Mouse (Mus musculus): ENCODE results near the gene Lbhd1. TPM values are rescaled to one million over a fixed set of nuclear protein-coding genes. Genes with fewer than 3 reads are reported as not detected.

The Lbhd1 gene
- total RNA-seq (2023): 10 to 100 TPM in 1 of 2 experiments, 1 to 10 TPM in 1; 9.9 to 17.6 TPM

DNA sequence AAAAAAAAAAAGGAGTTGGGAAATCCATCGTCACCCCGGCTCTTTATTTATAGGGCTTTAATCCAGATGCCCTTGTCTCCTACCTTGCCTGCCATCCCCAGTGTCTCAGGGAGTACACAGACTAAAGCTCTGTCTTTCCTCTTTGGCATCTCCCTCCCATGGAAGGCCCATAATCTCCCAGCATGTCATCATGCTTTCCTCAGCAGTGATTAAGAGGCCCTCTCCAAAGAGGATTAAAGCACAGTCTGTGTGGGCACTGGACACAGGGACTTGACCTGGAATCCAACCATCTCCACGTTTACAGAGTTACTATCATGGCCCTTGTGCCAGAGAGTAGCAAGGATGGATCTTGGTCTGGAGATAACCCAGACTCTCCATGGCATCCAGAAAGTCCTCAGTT, at the start of gene Lbhd1, which contains the start of gene Gm49403:
TSS of gene Lbhd1 (plus strand) at position 117 of the 400 bp plus-strand sequence.
TSS of gene Gm49403 (plus strand) at position 315 of the 400 bp plus-strand sequence.

DNA sequence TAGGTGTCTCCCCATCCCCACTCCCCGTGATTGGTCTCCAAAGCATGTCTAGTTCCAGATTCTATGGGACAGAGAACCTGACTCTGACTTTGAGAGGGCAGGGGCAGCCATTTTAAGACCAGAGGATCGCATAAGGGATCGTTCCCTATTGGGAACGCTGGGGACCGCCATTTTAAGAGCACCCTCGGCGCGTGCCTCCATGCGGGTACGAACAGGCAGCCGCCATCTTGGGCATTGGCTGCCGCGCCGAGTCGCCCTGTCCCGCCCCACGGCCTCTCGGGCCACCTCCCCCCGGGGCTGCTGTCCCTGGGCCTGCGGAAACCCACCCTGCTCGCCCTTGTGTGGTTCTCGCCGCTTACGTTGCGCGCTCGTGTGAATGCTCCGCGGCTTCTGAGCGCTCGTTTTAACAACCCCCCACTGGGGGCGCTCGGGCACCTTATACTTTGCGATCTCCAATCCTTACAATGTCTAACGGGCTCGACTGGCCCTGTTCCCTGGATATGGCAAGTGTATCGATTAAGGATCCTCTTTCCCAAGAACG, 46.2 kb upstream of the Lbhd1 start, which contains the start of gene Bscl2:
TSS of gene Bscl2 (plus strand) at position 217 of the 541 bp plus-strand sequence.

DNA sequence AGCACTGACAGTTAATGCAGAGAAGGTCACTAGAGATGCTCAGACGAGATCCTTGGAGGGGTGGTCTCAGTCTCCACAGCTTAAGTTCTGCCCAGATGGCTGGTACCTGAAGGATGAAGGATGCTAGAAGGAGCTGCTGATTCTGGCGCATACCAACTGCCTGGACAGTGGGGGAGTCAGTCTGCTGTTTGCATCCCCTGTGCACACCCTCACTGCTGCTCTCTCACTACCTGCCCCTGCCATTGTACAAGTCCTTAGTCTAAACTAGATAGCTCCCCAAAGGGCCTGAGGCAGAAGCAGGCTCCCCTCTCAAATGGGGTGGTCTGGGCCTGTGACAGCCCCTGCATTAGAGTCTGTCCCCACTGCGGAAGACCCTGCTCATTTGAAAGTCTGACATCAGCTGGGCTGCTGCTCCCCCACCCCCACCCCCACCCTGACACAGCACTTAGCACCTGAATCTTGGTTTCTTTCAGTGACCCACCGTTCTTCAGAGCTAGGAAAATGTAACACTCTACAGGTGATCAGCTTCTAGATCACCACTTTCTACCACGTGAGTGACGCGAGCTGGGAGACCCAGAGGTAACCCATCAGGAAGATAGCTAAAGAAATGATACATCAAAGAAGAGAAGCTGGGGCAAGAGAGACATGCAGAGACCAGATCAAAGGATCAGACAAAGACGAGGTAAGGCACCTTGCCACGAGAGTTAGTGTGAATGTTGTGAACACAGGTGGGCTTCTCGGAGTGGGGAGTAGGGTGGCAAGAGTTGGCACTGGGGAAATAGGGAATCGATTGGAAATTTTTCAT, 44.2 kb upstream of the Lbhd1 start, which contains the start of gene Gng3:
TSS of gene Gng3 (minus strand) at position 92 of the 805 bp plus-strand sequence.

DNA sequence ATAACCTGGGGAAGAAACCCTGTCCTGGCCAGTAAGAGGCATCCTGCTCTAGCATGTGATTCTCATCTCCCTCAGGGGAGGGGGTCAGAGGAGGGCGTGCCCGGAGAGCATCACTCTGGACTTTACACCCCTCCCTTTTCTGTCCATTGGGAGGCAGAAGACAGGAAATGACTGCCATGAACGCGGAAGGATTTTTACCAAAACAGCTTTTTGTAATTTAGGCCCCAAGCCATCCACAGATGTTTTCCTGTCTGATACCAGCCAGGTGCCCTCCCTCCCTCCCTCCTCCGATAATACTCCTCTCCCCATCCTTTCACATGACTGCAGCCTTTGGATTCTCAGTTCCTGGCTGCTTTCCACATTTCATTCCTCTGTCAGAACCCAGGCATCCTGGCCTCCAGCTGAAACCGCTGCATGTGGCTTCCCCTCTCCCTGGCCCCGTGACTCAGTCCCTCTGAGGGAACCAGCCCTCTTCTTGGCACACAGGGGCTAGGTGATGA, 33.1 kb upstream of the Lbhd1 start, which contains the start of gene Lrrn4cl:
TSS of gene Lrrn4cl (plus strand) at position 367 of the 500 bp plus-strand sequence.

DNA sequence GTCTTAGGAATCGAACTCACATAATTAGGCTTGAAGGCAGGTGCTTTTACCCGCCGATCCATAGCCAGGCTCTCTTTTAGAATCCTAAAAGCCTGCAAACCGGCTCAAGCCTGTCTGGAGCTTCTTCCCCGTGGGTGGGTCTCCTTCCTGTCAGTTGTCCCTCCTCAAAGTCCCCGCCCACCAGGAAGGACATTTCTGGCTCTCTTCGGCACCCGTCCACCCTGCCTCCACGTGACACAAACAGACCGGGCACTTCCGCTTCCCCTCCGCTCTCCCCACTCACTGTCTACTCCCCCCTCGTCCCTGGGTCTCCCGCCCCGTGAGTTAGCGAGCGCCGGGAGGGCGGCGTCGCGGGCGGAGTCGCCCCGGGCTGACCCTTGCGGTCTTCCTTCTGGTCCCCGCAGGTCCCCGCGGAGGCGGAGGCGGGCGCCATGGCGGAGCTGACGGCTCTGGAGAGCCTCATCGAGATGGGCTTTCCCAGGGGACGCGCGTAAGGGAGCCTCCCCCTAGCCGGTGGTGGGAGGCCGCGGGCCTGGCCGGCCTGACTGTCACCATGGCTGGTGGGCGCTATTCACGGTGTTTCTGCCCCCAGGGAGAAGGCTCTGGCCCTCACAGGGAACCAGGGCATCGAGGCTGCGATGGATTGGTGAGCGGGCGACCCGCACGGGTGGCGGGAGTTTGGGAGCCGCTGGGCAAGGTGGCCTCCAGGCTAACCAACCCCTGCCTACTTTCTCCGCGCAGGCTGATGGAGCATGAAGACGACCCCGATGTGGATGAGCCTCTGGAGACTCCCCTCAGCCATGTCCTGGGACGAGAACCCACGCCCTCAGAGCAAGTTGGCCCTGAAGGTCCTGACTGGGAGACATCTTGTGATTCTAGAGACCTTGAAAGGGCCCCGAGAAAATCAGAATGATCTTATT, 12.0 kb upstream of the Lbhd1 start, which contains the start of gene Ubxn1:
TSS of gene Ubxn1 (plus strand) at position 230 of the 920 bp plus-strand sequence.

DNA sequence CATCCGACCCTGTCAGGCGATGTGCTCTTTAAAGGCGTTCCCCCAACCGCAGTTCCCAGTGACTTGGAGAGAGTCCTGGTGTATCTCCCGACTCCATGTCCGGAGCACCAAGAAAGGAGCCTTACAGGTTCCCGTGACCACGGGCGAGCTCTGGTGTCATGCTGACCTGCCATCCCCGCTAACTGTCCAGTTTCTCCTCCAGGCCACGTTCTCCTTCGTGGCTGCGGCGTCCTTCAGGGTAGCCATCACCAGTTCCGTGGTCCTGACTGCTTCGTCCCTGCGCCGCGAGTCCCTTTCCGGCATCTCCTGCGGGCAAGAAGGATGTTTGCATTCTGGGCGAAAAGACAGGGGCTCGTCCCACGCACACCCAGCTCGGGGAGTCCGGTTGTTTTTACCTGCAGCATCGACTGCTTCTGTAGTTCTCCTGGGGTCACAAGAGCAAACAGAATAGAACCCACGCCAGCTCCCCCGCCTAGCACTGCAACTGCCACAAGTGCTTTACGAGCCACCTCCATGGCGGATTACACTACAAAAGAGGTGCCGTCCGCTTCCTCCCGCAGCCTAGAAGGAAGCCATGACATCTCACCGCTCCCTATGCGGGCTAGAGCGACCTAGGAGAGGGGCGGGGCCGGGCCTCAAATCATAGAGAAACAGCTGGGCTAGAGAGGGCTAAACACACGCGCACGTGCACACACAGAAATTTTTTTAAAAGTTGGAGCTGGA, 3.1 kb upstream of the Lbhd1 start, which contains the start of gene Uqcc3:
TSS of gene Uqcc3 (minus strand) at position 613 of the 723 bp plus-strand sequence.

DNA sequence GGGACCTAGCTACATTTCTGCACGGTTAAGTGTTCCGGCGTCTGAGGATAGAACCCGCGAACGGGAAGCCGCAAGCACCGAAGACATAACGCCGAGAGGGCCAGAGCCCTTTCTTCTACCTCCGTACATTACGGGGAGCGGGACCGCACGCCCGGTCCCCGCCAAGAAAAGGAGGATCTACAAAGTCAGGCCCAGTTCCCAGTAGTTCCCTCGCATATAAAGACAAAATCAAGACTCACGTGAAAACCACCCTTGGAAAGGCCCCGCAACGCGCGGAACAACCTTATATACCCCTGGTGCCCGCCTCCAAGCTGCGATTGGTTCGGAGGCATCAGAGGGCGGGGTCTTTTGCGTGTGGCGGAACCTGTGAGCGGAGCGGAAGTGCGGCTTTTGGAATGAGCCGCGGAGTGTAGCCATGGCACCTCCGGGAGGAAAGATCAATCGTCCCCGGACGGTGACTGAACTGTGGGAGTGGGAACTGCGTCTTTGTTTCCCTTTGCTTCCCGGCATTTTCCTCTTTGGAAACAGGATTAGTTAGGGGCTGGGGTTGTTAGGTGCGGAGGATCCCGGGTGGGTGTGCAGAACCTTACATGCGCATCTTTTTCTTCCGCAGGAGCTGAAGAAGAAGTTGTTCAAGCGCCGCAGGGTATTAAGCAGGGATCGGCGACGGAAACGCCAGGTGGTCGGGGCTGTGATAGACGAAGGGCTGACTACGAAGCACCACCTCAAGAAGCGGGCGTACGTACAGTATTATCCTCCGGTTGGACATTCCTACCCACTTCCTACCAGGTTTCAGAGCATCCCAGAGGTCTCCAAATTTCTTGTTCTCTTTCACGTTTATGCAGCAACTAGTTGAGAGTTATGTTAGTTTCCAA, 5.2 kb downstream of the Lbhd1 start, which contains the start of the genes 1810009A15Rik and Gm49416:
TSS of gene 1810009A15Rik (plus strand) at position 343 of the 875 bp plus-strand sequence.
TSS of gene Gm49416 (plus strand) at position 416 of the 875 bp plus-strand sequence.

DNA sequence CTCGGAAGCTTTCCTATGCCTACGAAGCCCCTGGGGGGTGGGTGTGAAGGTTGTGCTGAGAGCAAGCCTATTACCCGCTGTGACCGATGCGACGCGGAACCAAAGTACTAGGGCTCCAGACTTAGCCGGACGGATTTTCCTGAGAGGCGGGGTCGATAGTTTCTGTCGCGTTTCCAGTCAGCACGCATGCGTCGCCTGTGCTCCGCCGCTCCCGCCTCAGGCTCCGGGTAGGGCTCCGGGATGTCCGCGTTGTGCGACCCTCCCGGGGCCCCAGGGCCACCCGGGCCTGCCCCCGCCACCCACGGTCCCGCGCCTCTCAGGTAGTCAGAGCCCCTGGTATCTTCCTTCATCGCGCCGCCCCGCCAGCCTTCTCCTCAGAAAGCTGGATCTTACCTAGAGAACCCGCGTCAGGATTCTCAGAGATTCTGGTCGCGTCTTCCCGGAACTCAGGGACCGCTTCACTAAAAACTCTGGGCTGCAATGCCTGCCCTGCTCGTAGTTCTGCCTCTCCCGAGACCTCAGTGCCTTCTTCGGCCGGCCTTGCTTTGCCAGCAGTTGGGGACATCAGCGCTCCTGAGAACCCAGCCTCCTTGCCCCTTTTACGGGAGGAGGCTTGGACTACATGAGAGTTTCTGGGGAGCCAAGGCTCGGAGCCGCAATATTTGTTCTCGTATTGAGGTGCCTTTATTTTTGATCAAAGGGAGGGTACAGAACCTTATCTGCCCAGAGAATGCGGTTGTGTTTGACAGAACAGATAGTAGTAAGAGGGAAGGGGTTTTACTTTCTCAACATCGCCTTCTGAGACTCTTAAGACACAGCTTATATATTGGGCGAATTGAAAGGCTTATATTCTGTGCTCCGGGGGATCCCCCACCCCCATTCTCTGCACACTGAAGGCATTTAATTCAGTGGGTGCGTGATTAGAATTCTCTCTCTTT, 9.6 kb downstream of the Lbhd1 start, which contains the start of gene Ints5:
TSS of gene Ints5 (plus strand) at position 177 of the 938 bp plus-strand sequence.

DNA sequence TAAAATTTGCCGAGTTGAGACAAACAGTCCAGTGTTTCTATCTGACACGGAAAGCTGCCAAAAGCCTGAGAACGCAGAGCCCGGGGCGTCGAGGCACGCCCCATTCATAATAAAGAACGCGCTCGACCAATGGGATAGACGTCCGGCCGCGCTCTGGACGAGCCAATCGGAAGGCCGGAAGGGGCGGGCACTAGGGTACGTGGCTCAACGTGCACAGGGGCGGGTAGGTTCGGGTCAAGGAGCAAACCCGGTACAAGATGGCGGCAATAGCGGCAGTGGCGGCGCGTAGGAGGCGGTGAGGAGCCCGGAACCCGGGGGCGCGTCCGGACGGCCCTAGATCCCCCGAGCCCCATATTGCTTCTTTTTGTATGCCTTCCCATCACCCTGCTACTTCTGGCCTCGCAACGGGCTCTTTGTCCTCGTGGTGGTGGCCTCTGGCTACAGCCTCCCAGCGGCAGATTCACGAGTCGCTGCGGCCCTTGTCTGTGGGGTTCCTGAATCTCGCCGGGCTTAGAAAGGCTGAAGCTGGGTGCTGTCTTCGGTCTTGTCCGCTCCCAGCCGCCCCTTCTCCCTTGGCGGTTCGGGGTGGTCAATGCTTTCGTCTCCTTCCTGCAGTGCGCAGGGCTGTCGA, 14.4 kb downstream of the Lbhd1 start, which contains the start of gene Ganab:
TSS of gene Ganab (plus strand) at position 207 of the 631 bp plus-strand sequence.

DNA sequence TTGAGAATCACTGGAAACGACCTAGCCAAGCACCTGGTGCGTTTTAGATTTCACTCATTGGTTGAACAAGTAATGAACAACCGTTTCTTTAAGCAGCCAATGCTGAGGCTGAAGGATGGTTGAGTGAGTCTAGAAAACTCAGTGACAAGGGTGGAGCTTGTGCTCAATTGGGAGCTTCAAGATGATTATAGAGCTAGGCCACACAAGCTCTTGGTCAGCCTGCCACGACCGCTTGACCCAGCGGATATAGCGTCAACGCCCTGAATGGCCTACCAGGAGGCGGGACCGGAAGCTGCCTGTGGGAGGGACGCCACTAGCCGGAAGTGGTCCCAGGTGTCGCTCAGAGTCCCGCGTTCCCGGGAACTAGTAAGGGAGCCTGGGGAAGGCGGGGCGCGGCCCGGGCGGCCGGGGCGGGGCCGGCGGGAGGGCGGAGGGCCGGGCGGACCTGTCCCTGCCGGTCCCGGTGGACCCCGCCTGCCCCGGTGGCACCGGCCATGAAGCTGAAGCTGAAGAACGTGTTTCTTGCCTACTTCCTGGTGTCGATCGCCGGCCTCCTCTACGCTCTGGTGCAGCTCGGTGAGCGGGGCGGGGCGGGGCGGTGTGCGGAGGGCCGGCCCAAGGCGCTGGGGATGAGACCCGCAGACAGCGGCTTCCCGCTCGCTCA, 36.7 kb downstream of the Lbhd1 start, which contains the start of gene B3gat3:
TSS of gene B3gat3 (plus strand) at position 302 of the 664 bp plus-strand sequence.

DNA sequence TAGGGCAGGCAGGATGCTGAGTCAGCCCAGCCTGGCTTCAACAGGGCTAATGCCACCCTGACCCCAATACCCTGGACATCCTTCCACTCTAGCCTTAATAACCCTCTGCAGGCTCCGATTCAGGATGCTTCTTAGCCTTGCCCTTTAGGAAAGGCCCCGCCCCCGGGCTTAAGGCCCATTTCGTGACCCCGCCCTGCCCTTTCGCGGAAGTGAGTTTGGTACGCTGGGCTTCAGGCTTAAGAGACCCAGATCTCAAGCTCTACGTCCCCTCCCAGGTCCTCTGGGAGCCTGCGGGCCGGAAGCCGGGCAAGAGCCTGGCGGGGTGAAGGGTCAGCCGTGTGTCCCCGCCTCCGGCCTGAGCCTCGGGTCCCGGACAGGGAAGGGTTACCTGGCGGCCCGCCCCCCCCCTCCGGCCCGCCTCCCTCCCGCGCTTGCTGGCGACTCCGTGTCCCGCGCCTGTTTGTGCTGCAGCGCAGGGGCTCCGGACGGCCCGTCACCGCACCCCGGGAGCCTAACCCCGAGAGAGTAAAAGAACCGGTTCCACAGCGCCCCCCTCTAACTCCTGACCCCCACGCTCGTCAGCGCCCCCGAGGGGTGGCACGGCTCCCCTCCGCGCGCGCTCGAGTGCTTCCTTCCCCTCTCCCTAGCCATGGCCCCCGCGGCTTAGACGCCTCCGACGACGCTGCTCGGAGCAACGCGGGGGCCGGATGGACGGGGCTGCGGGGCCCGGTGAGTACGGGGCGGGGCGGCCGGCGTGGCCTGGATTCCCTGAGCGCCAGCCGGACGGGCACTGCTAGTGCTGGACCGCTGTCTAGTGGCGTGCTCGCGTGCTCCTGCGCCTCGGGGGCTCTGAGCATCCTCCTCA, 45.9 kb downstream of the Lbhd1 start, which contains the start of the genes Rom1 and Eml3:
TSS of gene Rom1 (minus strand) at position 133 of the 865 bp plus-strand sequence.
TSS of gene Eml3 (plus strand) at position 329 of the 865 bp plus-strand sequence.

DNA sequence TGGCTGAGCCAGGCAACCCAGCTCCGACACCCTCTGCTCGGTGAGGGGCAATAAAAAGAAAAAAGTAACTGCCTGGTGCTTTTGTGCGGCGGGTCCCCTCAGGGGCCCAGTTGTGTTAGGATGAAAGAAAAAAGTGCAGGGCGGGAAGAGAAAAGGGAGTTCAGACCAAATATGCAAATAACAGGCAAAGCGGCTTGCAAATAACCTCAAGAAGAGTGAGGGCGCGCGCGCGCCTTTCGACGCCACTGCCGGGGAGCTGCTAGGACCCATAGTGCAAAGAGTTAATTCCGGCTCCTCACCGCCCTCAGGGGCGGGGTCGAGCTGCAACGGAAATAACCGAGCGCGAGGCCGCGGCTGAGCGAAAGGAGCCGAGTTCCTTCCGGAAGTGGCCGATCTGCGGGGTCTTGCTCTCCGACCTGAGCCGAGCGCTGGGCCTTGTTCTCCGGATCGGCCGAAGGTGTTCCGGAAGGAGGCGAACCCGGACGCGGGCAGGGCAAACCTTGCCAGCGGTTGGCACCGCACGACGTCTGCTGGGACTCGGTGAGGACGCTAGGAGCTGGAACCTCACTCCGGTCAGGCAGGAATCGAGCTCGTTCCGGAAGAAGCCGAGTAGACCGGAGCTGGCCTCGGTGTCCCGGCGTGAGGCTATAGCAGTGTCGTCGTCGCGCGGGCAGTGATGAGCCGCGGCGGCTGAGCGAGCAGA, 58.1 kb downstream of the Lbhd1 start, which contains the start of gene Mta2:
TSS of gene Mta2 (plus strand) at position 361 of the 703 bp plus-strand sequence.

